Mouse (Mus musculus) kidney, embryonic 15.5 days (tissue): ENCODE data around the gene 1700011M02Rik. TPM values are rescaled to one million over a fixed set of nuclear protein-coding genes. Genes with fewer than 3 reads are reported as not detected.
"Not testable (repeated sequence)": the region's sequence is repeated elsewhere in the genome, so short reads cannot be mapped to it uniquely, and the experiment has no call there.

Source experiments
- ATAC-seq: fragments of 200-750 bp; cut with Nextera tagmentation; replicated peaks from 2 replicates; pipeline ENCODE4 v1.8.0; 2017; ENCODE audit warnings: moderate TSS enrichment; ENCODE audit not compliant: low FRiP score
- H3K27ac ChIP-seq: fragments of 300-500 bp; sonication (generic); 2 replicates; pipeline ENCODE4 v1.5.1; 2015; ENCODE audit warnings: mild to moderate bottlenecking, inconsistent platforms
- H3K27me3 ChIP-seq: fragments of 300-500 bp; sonication (generic); 2 replicates; pipeline ENCODE4 v1.6.1; 2015; ENCODE audit warnings: inconsistent platforms
- H3K36me3 ChIP-seq: fragments of 300-500 bp; sonication (generic); 2 replicates; pipeline ENCODE4 v1.6.1; 2015; ENCODE audit warnings: inconsistent platforms
- H3K4me1 ChIP-seq: fragments of 300-500 bp; sonication (generic); 2 replicates; pipeline ENCODE4 v1.6.1; 2015; ENCODE audit warnings: inconsistent platforms
- H3K4me2 ChIP-seq: fragments of 300-500 bp; sonication (generic); 2 replicates; pipeline ENCODE4 v1.6.1; 2015; ENCODE audit warnings: moderate library complexity, mild to moderate bottlenecking, inconsistent platforms
- H3K4me3 ChIP-seq: fragments of 300-500 bp; sonication (generic); replicated peaks from 2 replicates; pipeline ENCODE4 v1.5.1; 2015; ENCODE audit warnings: mild to moderate bottlenecking, inconsistent platforms
- H3K9ac ChIP-seq: fragments of 300-500 bp; sonication (generic); 2 replicates; pipeline ENCODE4 v1.6.1; 2015; ENCODE audit warnings: mild to moderate bottlenecking, inconsistent platforms
- H3K9me3 ChIP-seq: fragments of 300-500 bp; sonication (generic); replicated peaks from 2 replicates; pipeline ENCODE4 v1.6.1; 2016; ENCODE audit warnings: inconsistent platforms
- WGBS: fragments of 180-500 bp; shearing (Covaris S2); methylation state at CpG from one replicate; pipeline ENCODE4 v1.1.7; 2015; ENCODE audit warnings: mixed read lengths; 5-methylcytosine and 5-hydroxymethylcytosine counted together
- polyA plus RNA-seq: library from polyadenylated mRNA; unstranded; fragments of >200 nt; fragmentation: Nextera tagmentation; extraction: Ambion mirVana; gene quantifications from 2 replicates; pipeline ENCODE4 v1.2.1, GENCODE M21; 2015

1700011M02Rik gene
- not detected in 2 replicates for polyA plus RNA-seq

- H3K9ac ChIP-seq, H3K4me3 ChIP-seq, ATAC-seq, H3K9me3 ChIP-seq, H3K36me3 ChIP-seq, H3K27ac ChIP-seq, H3K4me1 ChIP-seq, H3K4me2 ChIP-seq: not testable (repeated sequence)
- whole genome bisulfite sequencing, result 87% methylated on average over 9 of the region's 9 CpGs
- H3K27me3 ChIP-seq, result peaks cover 36% of the 10 kb centered on the region
Observed at GRCm38 (mm10) chrX:102908587-102908986, at the start of gene 1700011M02Rik, which contains the start of gene Dmrtc1a. 1700011M02Rik (plus strand) TSS chrX:102908905. Dmrtc1a (minus strand) TSS chrX:102908687.

- H3K36me3 ChIP-seq, result no peaks in the 10 kb centered on the region
- no peaks in the 10 kb centered on the region for H3K9me3 ChIP-seq
- no peak within 1 kb of the TSS for H3K4me3 ChIP-seq
- H3K4me2 ChIP-seq, result no peak within 1 kb of the TSS
- no peaks in the 10 kb centered on the region for H3K4me1 ChIP-seq
- H3K9ac ChIP-seq, result no peak within 1 kb of the TSS
- ATAC-seq, result no peak
- WGBS, result 85% methylated on average over 6 of the region's 6 CpGs
- no peak within 1 kb of the TSS for H3K27ac ChIP-seq
- H3K27me3 ChIP-seq, result 0 out of 2 replicates have a peak, but pooled peaks cover 4% of the 10 kb centered on the region
Observed at GRCm38 (mm10) chrX:102867871-102868270, 40.8 kb upstream of the 1700011M02Rik start, which contains the start of gene 1700031F05Rik. 1700031F05Rik (minus strand) TSS chrX:102867971.

- not testable (repeated sequence) for ATAC-seq, H3K36me3 ChIP-seq, H3K4me2 ChIP-seq, H3K9me3 ChIP-seq, H3K27ac ChIP-seq, H3K4me1 ChIP-seq, H3K27me3 ChIP-seq, H3K9ac ChIP-seq, H3K4me3 ChIP-seq
- 75% methylated on average over 1 of the region's 1 CpGs for WGBS
Observed at GRCm38 (mm10) chrX:102914823-102915222, 6.1 kb downstream of the 1700011M02Rik start.

DNA sequence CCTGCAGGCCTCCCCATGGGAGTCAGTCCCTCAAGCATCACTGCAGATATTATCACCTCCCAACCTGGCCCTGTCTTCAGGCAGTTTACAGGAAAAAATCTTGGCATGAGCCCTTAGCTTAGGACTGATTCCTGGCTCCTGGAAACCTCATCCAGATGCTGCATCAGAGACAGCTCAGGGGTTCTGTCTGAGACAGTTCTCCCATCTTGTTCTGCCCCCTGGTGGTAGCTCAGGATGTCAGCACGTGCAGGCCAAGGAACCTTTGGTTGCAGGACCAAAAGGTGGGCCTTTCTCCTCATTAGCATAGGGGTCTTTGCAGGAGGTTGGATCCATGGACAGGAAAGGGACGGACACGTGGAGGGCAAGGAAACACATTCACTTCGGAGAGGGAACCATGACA, 18.0 kb downstream of the 1700011M02Rik start:
- H3K9ac ChIP-seq, H3K27ac ChIP-seq, H3K4me3 ChIP-seq, ATAC-seq, H3K36me3 ChIP-seq, H3K9me3 ChIP-seq, H3K4me2 ChIP-seq, H3K4me1 ChIP-seq: not testable (repeated sequence)
- 25% methylated on average over 4 of the region's 4 CpGs for WGBS
- peaks cover 14% of the 10 kb centered on the region for H3K27me3 ChIP-seq

GRCm38 (mm10) chrX:102928072-102928471, 19.4 kb downstream of the 1700011M02Rik start, which contains the start of gene 1700018G05Rik:
1700018G05Rik (plus strand) TSS chrX:102928372.
- not testable (repeated sequence) for H3K27ac ChIP-seq, H3K36me3 ChIP-seq, H3K4me1 ChIP-seq, H3K9me3 ChIP-seq, H3K4me3 ChIP-seq, H3K27me3 ChIP-seq, H3K4me2 ChIP-seq, H3K9ac ChIP-seq, ATAC-seq
- WGBS, result 87% methylated on average over 6 of the region's 6 CpGs

DNA sequence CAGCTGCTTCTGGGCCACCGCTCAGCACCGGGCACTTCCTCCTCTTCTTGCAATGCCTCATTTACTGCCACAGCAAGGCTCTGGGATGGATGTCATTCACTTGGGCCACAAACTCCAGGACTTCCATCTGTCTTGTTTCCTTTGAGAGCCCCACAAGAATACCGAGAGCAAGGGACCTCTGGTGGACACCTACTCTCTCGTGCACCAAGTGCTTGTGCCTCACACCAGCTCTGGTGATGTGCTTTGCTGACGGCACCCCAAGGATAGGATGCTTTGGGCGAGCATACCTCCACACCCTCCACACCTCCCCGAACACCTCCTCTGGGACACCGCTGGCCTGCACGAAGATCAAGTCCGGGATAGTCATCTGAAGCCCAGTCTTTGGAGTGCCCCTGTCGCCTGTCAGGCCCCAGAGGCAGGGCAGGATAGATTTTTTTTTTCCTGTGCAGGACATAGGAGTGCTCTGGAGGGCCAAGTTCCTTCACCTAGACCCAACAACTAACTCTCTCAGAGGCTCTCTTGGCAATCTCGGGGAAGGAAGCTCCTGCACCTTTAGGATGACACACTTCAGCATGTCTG, 24.4 kb downstream of the 1700011M02Rik start:
- Histone ChIP-seq H3K36me3 (no peaks in the 10 kb centered on the region), H3K27ac (no peak overlapping the region), H3K4me1 (peaks cover 4% of the 10 kb centered on the region; the same call in 1 of the 2 replicates), H3K9me3 (no peaks in the 10 kb centered on the region), H3K4me3 (peak overlapping the region; percentile 55), H3K4me2 (peak overlapping the region; percentile 80), H3K9ac (peak overlapping the region; percentile 47; the same call in 1 of the 2 replicates), H3K27me3 (peaks cover 43% of the 10 kb centered on the region)
- no peak for ATAC-seq
- WGBS, result 52% methylated on average over 12 of the region's 12 CpGs

DNA sequence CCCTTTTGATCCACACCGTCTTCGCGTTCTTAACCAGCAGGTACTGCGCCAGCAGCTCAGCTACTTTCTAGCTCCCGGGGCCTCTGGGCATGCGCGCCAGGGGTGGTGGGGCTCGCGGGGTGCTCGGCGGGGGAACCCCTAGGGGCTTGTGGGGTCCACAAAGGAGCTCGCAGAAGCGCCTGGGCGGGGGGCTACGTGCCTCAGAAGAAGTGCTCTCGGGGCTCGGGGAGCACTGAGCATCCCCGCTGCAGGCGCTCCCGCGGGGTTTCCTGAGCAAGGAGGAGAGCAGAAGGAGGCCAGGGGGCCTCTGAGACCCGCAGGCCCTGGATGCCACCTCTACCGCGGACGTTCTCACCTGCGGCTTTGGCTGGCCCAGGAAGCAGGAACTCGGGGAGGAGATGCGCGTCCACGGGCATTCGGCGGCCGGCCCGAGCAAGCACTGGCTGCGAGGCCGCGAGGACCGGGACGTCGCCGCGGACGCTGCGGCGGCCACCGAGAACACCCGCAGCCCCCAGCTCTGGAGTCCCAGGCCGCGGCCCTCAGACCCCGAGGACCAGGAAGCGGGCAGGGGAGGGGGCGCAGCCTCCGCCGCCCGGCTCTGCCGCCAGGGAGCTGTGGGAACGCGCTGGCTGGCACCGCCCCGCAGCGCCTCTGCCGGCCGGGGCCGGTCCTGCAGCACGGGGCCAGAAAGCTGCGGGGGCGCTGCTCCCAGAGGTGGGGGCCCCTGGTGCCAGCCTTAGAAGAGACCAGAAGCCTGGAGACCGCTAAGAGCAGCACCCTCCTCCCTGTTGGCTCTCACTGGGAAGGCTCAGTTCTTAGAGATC, 25.1 kb downstream of the 1700011M02Rik start:
- peak overlapping the region; percentile 80 for H3K4me2 ChIP-seq
- 18% methylated on average over 60 of the region's 68 CpGs for WGBS
- H3K9me3 ChIP-seq, result no peaks in the 10 kb centered on the region
- peak overlapping the region; percentile 47 for H3K9ac ChIP-seq
- H3K27ac ChIP-seq, result no peak overlapping the region
- peaks cover 4% of the 10 kb centered on the region; the same call in 1 of the 2 replicates for H3K4me1 ChIP-seq
- ATAC-seq, result peak; percentile 77
- H3K36me3 ChIP-seq, result no peaks in the 10 kb centered on the region
- H3K27me3 ChIP-seq, result peaks cover 40% of the 10 kb centered on the region
- peak overlapping the region; percentile 55 for H3K4me3 ChIP-seq

GRCm38 (mm10) chrX:102934395-102934764, 25.7 kb downstream of the 1700011M02Rik start:
- Histone ChIP-seq H3K27ac (no peak overlapping the region), H3K4me3 (peak overlapping the region; percentile 55), H3K4me1 (peaks cover 4% of the 10 kb centered on the region; the same call in 1 of the 2 replicates), H3K36me3 (no peaks in the 10 kb centered on the region), H3K9me3 (no peaks in the 10 kb centered on the region), H3K4me2 (peak overlapping the region; percentile 80), H3K27me3 (peaks cover 43% of the 10 kb centered on the region), H3K9ac (no peak overlapping the region)
- ATAC-seq, result no peak
- 67% methylated on average over 8 of the region's 8 CpGs for WGBS

- no peak overlapping the region for H3K9ac ChIP-seq
- H3K9me3 ChIP-seq, result no peaks in the 10 kb centered on the region
- ATAC-seq, result no peak
- H3K4me2 ChIP-seq, result no peak overlapping the region
- no peaks in the 10 kb centered on the region for H3K36me3 ChIP-seq
- peaks cover 4% of the 10 kb centered on the region; the same call in 1 of the 2 replicates for H3K4me1 ChIP-seq
- H3K27me3 ChIP-seq, result peaks cover 43% of the 10 kb centered on the region
- H3K27ac ChIP-seq, result no peak overlapping the region
- H3K4me3 ChIP-seq, result no peak overlapping the region
- 50% methylated on average over 5 of the region's 5 CpGs for WGBS
Observed at GRCm38 (mm10) chrX:102936743-102937142, 28.0 kb downstream of the 1700011M02Rik start.

DNA sequence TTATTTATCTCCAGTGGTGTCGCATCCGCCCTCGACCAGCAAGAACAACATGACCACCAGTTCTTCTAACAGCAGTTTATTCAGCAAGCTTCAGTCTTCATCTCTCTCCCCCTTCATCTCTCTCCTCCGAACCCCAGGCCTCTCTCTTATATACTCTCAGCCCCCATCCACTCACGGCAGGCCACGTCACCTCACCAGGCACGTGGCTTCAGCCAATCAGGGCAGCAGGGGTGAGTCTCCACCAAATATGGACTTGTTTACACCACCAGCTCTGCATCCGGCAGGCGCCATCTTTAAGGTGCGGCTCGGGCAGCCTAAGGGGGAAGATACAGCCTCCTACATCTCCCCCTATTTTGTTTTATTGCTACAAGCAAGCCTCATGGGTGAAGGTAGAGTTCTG, 41.4 kb downstream of the 1700011M02Rik start:
- H3K27me3 ChIP-seq, result peaks cover 13% of the 10 kb centered on the region
- not testable (repeated sequence) for H3K36me3 ChIP-seq, H3K4me3 ChIP-seq, H3K9me3 ChIP-seq, H3K4me1 ChIP-seq, H3K27ac ChIP-seq, H3K4me2 ChIP-seq, ATAC-seq, H3K9ac ChIP-seq
- 90% methylated on average over 11 of the region's 11 CpGs for WGBS

- ATAC-seq, result no peak
- Histone ChIP-seq H3K4me2 (no peak overlapping the region), H3K27me3 (peaks cover 13% of the 10 kb centered on the region; the same call in 1 of the 2 replicates), H3K9me3 (no peaks in the 10 kb centered on the region), H3K27ac (no peak overlapping the region), H3K36me3 (no peaks in the 10 kb centered on the region), H3K9ac (no peak overlapping the region), H3K4me1 (no peaks in the 10 kb centered on the region), H3K4me3 (no peak overlapping the region)
- WGBS, result 31% methylated on average over 4 of the region's 4 CpGs
Observed at GRCm38 (mm10) chrX:102958917-102959316, 50.2 kb downstream of the 1700011M02Rik start.
